In genomic region chr10:81332277-81332676, GRCm38 (mm10) we compare ENCODE assay signal across 12 mouse cellular contexts. TPM values are rescaled to one million over a fixed set of nuclear protein-coding genes. Genes with fewer than 3 reads are reported as not detected.
DNase-seq lines count a peak whose midpoint lies in the region; ATAC-seq and TF ChIP-seq lines count a peak whose summit lies in the region.
"Had no signal": no experiment of that assay in that cellular context is flagged by ENCODE, and none has a peak within 500 bp of the region (broad histone marks: within the 10 kb centered on the region; RNA-seq: fewer than 3 reads in every experiment).

No protein-coding gene starts in this region.

- peak overlapping the region; percentile 57 for H3K4me2 ChIP-seq in heart, embryonic 11.5 days
- H3K4me2 ChIP-seq in lung, embryonic 16.5 days (ENCODE audit: low read depth, low read length): 0 out of 2 replicates have a peak overlapping the region, but pooled peaks have one; percentile 14
- H3K4me2 ChIP-seq in hindbrain, embryonic 15.5 days: 0 out of 2 replicates have a peak overlapping the region, but pooled peaks have one; percentile 11
- H3K4me2 ChIP-seq: stomach, embryonic 15.5 days had no signal

- 18% methylated on average over 29 of the region's 29 CpGs for WGBS in heart, embryonic 11.5 days (ENCODE audit: insufficient replicate concordance)
- 29% methylated on average over 29 of the region's 29 CpGs for WGBS in lung, embryonic 16.5 days
- WGBS in hindbrain, embryonic 15.5 days: 16% methylated on average over 29 of the region's 29 CpGs
- WGBS in small intestine, adult 2 months: 39% methylated on average over 29 of the region's 29 CpGs

- no peak for DNase-seq in heart, postnatal 14 days
- DNase-seq in lung, postnatal 10 days: no peak
- no peak for DNase-seq in cerebellum, adult 11-12 months
- no peak for DNase-seq in MN1 (ENCODE audit: low spot score)
- DNase-seq: cerebellum, adult 9-11 months; right cerebral cortex, adult 18-20 months had no signal

- H3K9me3 ChIP-seq in heart, embryonic 11.5 days (replicated peaks; ENCODE audit: control insufficient read depth, low read length): no peaks in the 10 kb centered on the region
- H3K9me3 ChIP-seq in lung, embryonic 16.5 days (ENCODE audit: control insufficient read depth, low read length): no peaks in the 10 kb centered on the region
- H3K9me3 ChIP-seq in hindbrain, embryonic 15.5 days: no peaks in the 10 kb centered on the region
- H3K9me3 ChIP-seq: stomach, embryonic 15.5 days had no signal

- TF ChIP-seq CTCF in small intestine, adult 2 months (IDR thresholded peaks at IDR 0.05; ENCODE audit: extremely low read depth, insufficient read length, insufficient replicate concordance, low read depth, low read length): no peak

- no peak for ATAC-seq in heart, embryonic 11.5 days (replicated peaks; ENCODE audit: insufficient number of reproducible peaks, low FRiP score, low TSS enrichment)
- no peak for ATAC-seq in lung, embryonic 16.5 days (ENCODE audit: low read depth)
- ATAC-seq in hindbrain, embryonic 15.5 days (ENCODE audit: low FRiP score, low read depth): no peak

- no peak for TF ChIP-seq POLR2A in small intestine, adult 2 months (IDR thresholded peaks at IDR 0.05; ENCODE audit: low read depth, low read length)

- intact Hi-C loops in heart, postnatal 14 days (cut with DNase I): no loop called here

- H3K4me3 ChIP-seq in heart, embryonic 11.5 days (ENCODE audit: low read depth, low read length): peak overlapping the region; percentile 22
- H3K4me3 ChIP-seq in lung, embryonic 16.5 days (ENCODE audit: low read length): no peak overlapping the region
- H3K4me3 ChIP-seq in hindbrain, embryonic 15.5 days: no peak overlapping the region
- 0 out of 2 replicates have a peak overlapping the region, but pooled peaks have one; percentile 20 for H3K4me3 ChIP-seq in small intestine, adult 2 months (ENCODE audit: low read depth, low read length)
- H3K4me3 ChIP-seq: stomach, embryonic 15.5 days had no signal

- H3K36me3 ChIP-seq in heart, embryonic 11.5 days (ENCODE audit: control insufficient read depth, insufficient read depth, low read length): no peaks in the 10 kb centered on the region; the same call in 1 of the 2 replicates
- no peaks in the 10 kb centered on the region for H3K36me3 ChIP-seq in lung, embryonic 16.5 days (ENCODE audit: control insufficient read depth, insufficient read depth, low read length)
- no peaks in the 10 kb centered on the region for H3K36me3 ChIP-seq in hindbrain, embryonic 15.5 days
- H3K36me3 ChIP-seq in small intestine, adult 2 months (ENCODE audit: control insufficient read depth, insufficient read depth, low read length): 0 out of 2 replicates have a peak, but pooled peaks cover under 1% of the 10 kb centered on the region

- H3K27ac ChIP-seq in heart, embryonic 11.5 days (ENCODE audit: low read depth, low read length): no peak overlapping the region
- no peak overlapping the region for H3K27ac ChIP-seq in lung, embryonic 16.5 days (ENCODE audit: low read length)
- no peak overlapping the region for H3K27ac ChIP-seq in hindbrain, embryonic 15.5 days (replicated peaks)
- H3K27ac ChIP-seq in small intestine, adult 2 months (ENCODE audit: insufficient read depth, low read depth, low read length): no peak overlapping the region
- H3K27ac ChIP-seq: stomach, embryonic 15.5 days had no signal

- peaks cover 3% of the 10 kb centered on the region for H3K27me3 ChIP-seq in heart, embryonic 11.5 days (ENCODE audit: control insufficient read depth, insufficient read depth, low read length)
- peaks cover 5% of the 10 kb centered on the region for H3K27me3 ChIP-seq in lung, embryonic 16.5 days (ENCODE audit: control insufficient read depth, insufficient read depth, low read depth, low read length)
- peaks cover 21% of the 10 kb centered on the region for H3K27me3 ChIP-seq in hindbrain, embryonic 15.5 days
- H3K27me3 ChIP-seq in small intestine, adult 2 months (ENCODE audit: control insufficient read depth, insufficient read depth, low read length): peaks cover 11% of the 10 kb centered on the region

- H3K4me1 ChIP-seq in heart, embryonic 11.5 days (ENCODE audit: control insufficient read depth, insufficient read depth, low read length): peaks cover 49% of the 10 kb centered on the region
- peaks cover 52% of the 10 kb centered on the region for H3K4me1 ChIP-seq in lung, embryonic 16.5 days (replicated peaks; ENCODE audit: control insufficient read depth, insufficient read depth, low read length)
- H3K4me1 ChIP-seq in hindbrain, embryonic 15.5 days (replicated peaks): no peaks in the 10 kb centered on the region; the same call in 1 of the 2 replicates
- peaks cover 12% of the 10 kb centered on the region for H3K4me1 ChIP-seq in small intestine, adult 2 months (ENCODE audit: control insufficient read depth, insufficient read depth, insufficient read length, low read length)

- H3K9ac ChIP-seq in heart, embryonic 11.5 days (ENCODE audit: low read depth, low read length): peak overlapping the region; percentile 67
- peak overlapping the region; percentile 31; the same call in 1 of the 2 replicates for H3K9ac ChIP-seq in lung, embryonic 16.5 days (ENCODE audit: low read length)
- no peak overlapping the region for H3K9ac ChIP-seq in hindbrain, embryonic 15.5 days
- H3K9ac ChIP-seq: stomach, embryonic 15.5 days had no signal

RNA-seq across cellular contexts. Expression of gene Tbxa2r, which starts 3.7 kb away (rescaled TPM):
- 10.9 and 11.2 TPM in 2 replicates for polyA plus RNA-seq in heart, embryonic 11.5 days (2014; fragmentation: Nextera tagmentation; extraction: Ambion mirVana)
- 1 to 10 TPM; 5.3 to 7.9 TPM for total RNA-seq in heart, postnatal 14 days (2021)
- 18.6 and 19.6 TPM in 2 replicates for polyA plus RNA-seq in lung, embryonic 16.5 days (2015; fragmentation: Nextera tagmentation; extraction: Ambion mirVana)
- polyA plus RNA-seq in hindbrain, embryonic 15.5 days (2015; fragmentation: Nextera tagmentation; extraction: Ambion mirVana): 4.7 and 5.2 TPM in 2 replicates
- 10.0 and 10.2 TPM in 2 replicates for polyA plus RNA-seq in small intestine, adult 2 months (2012; rRNA removed)

RNA-seq across cellular contexts. Expression of gene Gipc3, which starts 10.8 kb away (rescaled TPM):
- polyA plus RNA-seq in heart, embryonic 11.5 days (2014; fragmentation: Nextera tagmentation; extraction: Ambion mirVana): not detected in 2 replicates
- 1 to 10 TPM; 5.2 to 5.5 TPM for total RNA-seq in heart, postnatal 14 days (2021)
- polyA plus RNA-seq in lung, embryonic 16.5 days (2015; fragmentation: Nextera tagmentation; extraction: Ambion mirVana): 0.05 and 0.10 TPM in 2 replicates
- not detected in 2 replicates for polyA plus RNA-seq in hindbrain, embryonic 15.5 days (2015; fragmentation: Nextera tagmentation; extraction: Ambion mirVana)
- 0.67 and 1.2 TPM in 2 replicates for polyA plus RNA-seq in small intestine, adult 2 months (2012; rRNA removed)
- polyA plus RNA-seq: liver, embryonic 16.5 days had no signal

RNA-seq across cellular contexts. Expression of gene Cactin, which starts 11.4 kb away (rescaled TPM):
- 20.2 and 25.0 TPM in 2 replicates for polyA plus RNA-seq in heart, embryonic 11.5 days (2014; fragmentation: Nextera tagmentation; extraction: Ambion mirVana)
- total RNA-seq in heart, postnatal 14 days (2021): 10 to 100 TPM; 15.6 to 17.8 TPM
- 36.6 and 37.9 TPM in 2 replicates for polyA plus RNA-seq in lung, embryonic 16.5 days (2015; fragmentation: Nextera tagmentation; extraction: Ambion mirVana)
- 33.8 and 35.1 TPM in 2 replicates for polyA plus RNA-seq in hindbrain, embryonic 15.5 days (2015; fragmentation: Nextera tagmentation; extraction: Ambion mirVana)
- polyA plus RNA-seq in small intestine, adult 2 months (2012; rRNA removed): 16.6 and 29.2 TPM in 2 replicates

RNA-seq across cellular contexts. Expression of gene Hmg20b, which starts 18.0 kb away (rescaled TPM):
- polyA plus RNA-seq in heart, embryonic 11.5 days (2014; fragmentation: Nextera tagmentation; extraction: Ambion mirVana): 102 and 107 TPM in 2 replicates
- total RNA-seq in heart, postnatal 14 days (2021): 10 to 100 TPM; 74.0 to 82.9 TPM
- polyA plus RNA-seq in lung, embryonic 16.5 days (2015; fragmentation: Nextera tagmentation; extraction: Ambion mirVana): 90.6 and 93.2 TPM in 2 replicates
- polyA plus RNA-seq in hindbrain, embryonic 15.5 days (2015; fragmentation: Nextera tagmentation; extraction: Ambion mirVana): 39.0 and 39.9 TPM in 2 replicates
- polyA plus RNA-seq in small intestine, adult 2 months (2012; rRNA removed): 86.8 and 196 TPM in 2 replicates

RNA-seq across cellular contexts. Expression of gene Mfsd12, which starts 25.0 kb away (rescaled TPM):
- 4.6 and 4.7 TPM in 2 replicates for polyA plus RNA-seq in heart, embryonic 11.5 days (2014; fragmentation: Nextera tagmentation; extraction: Ambion mirVana)
- total RNA-seq in heart, postnatal 14 days (2021): 10 to 100 TPM; 11.7 to 14.3 TPM
- 13.7 and 13.9 TPM in 2 replicates for polyA plus RNA-seq in lung, embryonic 16.5 days (2015; fragmentation: Nextera tagmentation; extraction: Ambion mirVana)
- polyA plus RNA-seq in hindbrain, embryonic 15.5 days (2015; fragmentation: Nextera tagmentation; extraction: Ambion mirVana): 21.0 and 21.1 TPM in 2 replicates
- polyA plus RNA-seq in small intestine, adult 2 months (2012; rRNA removed): 14.6 and 22.7 TPM in 2 replicates

Comparison
In these comparisons a context has a peak if more than half of its experiments do, and no peak if none do; other contexts are left out.
1. H3K4me3 ChIP-seq: peak in heart, embryonic 11.5 days (single experiment) and small intestine, adult 2 months (single experiment); none in lung, embryonic 16.5 days (single experiment) and hindbrain, embryonic 15.5 days (single experiment).
2. Peak in every context shown above with its lines, with median percentiles within 50 percentile points of each other: H3K4me2 ChIP-seq.